Mouse (Mus musculus) skeletal muscle tissue, postnatal 0 days (tissue): Measurements from ENCODE around the gene Dstyk. TPM values are rescaled to one million over a fixed set of nuclear protein-coding genes. Genes with fewer than 3 reads are reported as not detected.

Experiments used
- polyA plus RNA-seq: library from polyadenylated mRNA; unstranded; fragments of >200 nt; fragmentation: Nextera tagmentation; extraction: Ambion mirVana; gene quantifications from 2 replicates; pipeline ENCODE4 v1.2.1, GENCODE M21; 2015

Dstyk gene
- 6.4 and 7.6 TPM in 2 replicates for polyA plus RNA-seq

DNA sequence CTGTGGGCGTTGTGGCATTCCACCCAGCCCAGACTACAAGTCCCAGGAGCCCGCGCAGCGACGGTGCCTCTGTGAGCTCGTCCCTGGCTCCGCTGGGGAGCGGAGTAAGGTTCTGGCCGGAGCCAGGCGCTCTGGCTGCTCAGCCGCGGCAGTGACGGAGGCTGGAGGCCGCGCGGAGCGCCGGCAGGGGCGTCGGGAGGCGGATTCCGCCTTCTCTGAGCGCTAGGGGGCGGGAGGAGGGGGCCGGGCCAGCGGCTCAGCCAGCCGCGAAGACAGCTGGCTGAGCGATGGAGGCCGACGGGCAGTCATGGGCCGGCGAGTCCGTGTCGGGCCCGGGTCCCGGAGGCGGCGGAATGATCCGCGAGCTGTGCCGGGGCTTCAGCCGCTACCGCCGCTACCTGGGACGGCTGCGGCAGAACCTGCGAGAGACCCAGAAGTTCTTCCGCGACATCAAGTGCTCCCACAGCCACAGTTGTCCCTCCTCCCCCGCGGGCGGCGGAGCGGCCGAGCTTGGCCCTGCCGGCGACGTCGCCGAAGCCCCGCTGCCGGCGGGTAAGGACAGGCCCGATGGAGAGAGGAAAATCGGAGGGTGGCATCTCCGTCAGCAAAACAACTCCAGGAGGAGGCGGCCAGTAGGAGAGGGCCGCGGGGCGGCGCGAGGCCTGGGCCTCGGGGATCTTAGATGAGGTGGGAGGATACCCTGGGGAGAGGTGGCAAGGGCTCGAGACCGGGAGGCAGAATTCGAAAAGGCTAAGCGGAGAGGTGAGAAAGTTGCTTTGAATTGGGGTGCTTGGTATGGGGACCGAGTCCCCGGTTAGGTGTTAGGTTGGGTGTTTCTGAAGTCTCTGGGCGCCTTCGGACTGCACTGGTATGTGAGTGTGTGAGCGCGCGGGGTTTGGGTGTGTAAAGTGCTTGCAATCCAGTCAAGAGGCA is at the start of gene Dstyk:
Gene Dstyk, plus strand, starts transcription at position 237 of the 933 bp plus-strand sequence.

DNA sequence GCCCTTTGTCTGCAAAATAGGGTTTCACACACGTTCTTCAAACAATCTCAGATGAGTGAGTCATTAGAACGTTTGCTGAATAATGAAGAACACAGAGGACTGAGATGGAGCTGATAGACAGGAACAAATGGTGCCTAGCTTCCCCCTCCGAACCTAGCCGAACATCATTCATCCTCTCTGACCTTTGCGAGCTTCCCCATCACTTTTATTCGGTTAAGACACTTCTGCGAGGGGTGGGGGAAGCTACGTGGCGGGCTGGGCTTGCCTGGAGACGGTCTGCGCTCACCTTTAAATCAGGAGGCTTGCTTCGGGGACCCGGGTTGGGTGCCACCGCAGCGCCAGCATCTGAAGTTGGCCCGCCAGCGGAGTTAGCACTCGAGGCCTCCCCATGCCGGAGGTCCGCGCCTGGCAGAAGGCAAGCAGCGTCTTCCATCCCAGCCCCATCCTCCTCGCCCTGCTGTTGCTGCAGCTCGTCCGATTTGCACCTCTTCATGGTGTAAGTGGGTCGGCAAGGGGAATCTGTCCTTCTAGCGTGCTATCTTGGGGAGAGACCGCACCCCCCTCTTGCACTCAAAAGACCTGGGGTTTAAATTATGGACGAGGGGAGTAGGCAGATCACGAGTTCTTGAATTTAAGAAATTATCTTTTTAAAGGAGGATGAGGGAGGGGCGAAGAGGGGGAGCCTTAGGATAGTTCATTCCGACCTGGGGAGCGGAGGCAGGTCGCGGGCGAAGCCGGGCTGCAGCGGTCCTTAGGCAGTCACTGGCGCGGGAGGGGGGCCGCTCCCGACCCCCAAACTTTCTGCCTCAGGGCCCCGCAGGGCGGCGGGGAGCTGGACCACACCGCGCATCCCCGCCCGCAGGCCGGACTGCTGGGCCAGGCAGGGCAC is 26.4 kb upstream of the Dstyk start, which contains the start of gene Tmcc2:
Gene Tmcc2, minus strand, starts transcription at position 591 of the 889 bp plus-strand sequence.

DNA sequence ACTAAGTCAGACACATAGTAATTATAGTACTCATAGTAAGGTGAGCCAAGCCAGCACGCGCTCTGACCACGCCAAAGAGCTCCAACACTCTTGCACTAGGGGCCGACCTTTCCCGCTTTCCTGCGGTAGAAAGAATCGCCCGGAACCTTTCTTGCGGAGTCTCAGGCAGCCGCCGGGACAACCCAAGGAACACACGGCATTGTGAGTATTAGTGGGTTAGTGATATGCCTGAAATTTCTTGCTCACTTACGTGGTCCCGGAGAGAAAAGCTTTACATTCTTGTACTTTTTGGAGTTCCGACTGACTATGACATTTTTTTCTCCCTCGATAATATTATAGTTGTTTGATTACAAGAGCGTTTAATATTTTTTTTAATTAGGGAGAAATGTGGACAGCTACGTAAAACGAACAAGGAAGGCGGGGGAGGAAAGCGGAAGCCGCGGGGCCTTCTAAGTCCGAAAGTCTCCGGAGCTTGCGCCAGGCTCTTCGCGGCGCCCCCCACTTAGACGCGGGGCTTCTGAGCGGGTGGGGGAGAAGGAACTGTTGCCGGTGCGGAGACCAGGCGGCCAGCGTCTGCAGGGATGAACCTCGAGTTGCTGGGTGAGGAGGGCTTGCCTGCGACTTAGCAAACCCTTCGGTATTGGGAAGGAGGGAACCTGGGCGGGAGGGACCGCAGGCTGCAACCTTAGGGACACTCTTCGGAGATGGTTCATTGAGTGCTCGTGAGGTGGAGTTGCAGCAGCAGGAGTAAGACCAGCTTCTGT is 59.8 kb downstream of the Dstyk start, which contains the start of gene Rbbp5:
Gene Rbbp5, plus strand, starts transcription at position 438 of the 764 bp plus-strand sequence.

DNA sequence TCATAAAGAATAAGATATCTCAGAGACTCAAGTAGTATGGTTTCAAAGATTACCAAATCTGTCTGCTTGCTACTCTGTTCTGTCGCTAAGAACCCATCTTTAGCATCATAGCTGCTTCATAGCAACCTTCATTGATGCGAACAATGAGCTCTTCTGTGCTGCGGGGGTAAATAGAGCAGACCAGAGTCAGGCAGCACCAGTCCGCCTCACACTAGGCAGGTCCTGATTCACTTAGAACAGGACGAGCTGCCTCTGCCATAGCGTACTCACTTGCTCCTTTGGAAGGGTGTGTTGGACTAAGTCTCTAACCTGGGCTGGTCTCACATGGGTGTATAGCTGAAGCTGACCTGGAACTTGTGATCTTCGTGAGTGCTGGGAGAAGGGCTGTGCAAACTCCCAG is 88.7 kb downstream of the Dstyk start, which contains the start of gene Tmem81:
Gene Tmem81, plus strand, starts transcription at position 173 of the 400 bp plus-strand sequence.

Other genes with a start within 250 kb of the Dstyk start
- gene Lemd1, start 226.1 kb upstream of the Dstyk start, polyA plus RNA-seq, result not detected in 2 replicates
- gene AC124108.1, start 226.1 kb upstream of the Dstyk start, polyA plus RNA-seq, result 0.04 TPM in 2 replicates
- gene Gm10188, start 187.8 kb upstream of the Dstyk start, polyA plus RNA-seq, result not detected in 2 replicates
- gene Klhdc8a, start 118.9 kb upstream of the Dstyk start, polyA plus RNA-seq, result 0.32 and 0.41 TPM in 2 replicates
- 1.1 and 1.5 TPM in 2 replicates for gene Nuak2, start 101.4 kb upstream of the Dstyk start, polyA plus RNA-seq
- 6.3 and 6.6 TPM in 2 replicates for gene Tmcc2, start 26.3 kb upstream of the Dstyk start, polyA plus RNA-seq
- 14.9 and 16.6 TPM in 2 replicates for gene Rbbp5, start 59.8 kb downstream of the Dstyk start, polyA plus RNA-seq
- 0.38 and 0.50 TPM in 2 replicates for gene Tmem81, start 88.7 kb downstream of the Dstyk start, polyA plus RNA-seq
- gene Cntn2, start 125.7 kb downstream of the Dstyk start, polyA plus RNA-seq, result not detected in 2 replicates